Mouse (Mus musculus) limb, embryonic 15.5 days (tissue): ENCODE data around the gene Pbx1. TPM values are rescaled to one million over a fixed set of nuclear protein-coding genes. Genes with fewer than 3 reads are reported as not detected.

Source experiments
- ATAC-seq: fragments of 200-750 bp; cut with Nextera tagmentation; 2 replicates; pipeline ENCODE4 v1.8.0; 2017; ENCODE audit warnings: low read depth, moderate TSS enrichment; ENCODE audit not compliant: insufficient number of reproducible peaks, low FRiP score, low TSS enrichment
- H3K27ac ChIP-seq: fragments of 300-500 bp; sonication (generic); 2 replicates; pipeline ENCODE4 v1.5.1; 2015; ENCODE audit warnings: moderate library complexity, mild to moderate bottlenecking, inconsistent platforms
- H3K27me3 ChIP-seq: fragments of 300-500 bp; sonication (generic); 2 replicates; pipeline ENCODE4 v1.6.1; 2015; ENCODE audit warnings: inconsistent platforms
- H3K36me3 ChIP-seq: fragments of 300-500 bp; sonication (generic); 2 replicates; pipeline ENCODE4 v1.6.1; 2015; ENCODE audit warnings: inconsistent platforms
- H3K4me1 ChIP-seq: fragments of 300-500 bp; sonication (generic); 2 replicates; pipeline ENCODE4 v1.6.1; 2015; ENCODE audit warnings: inconsistent platforms
- H3K4me2 ChIP-seq: fragments of 300-500 bp; sonication (generic); 2 replicates; pipeline ENCODE4 v1.6.1; 2015; ENCODE audit warnings: mild to moderate bottlenecking, inconsistent platforms
- H3K4me3 ChIP-seq: fragments of 300-500 bp; sonication (generic); 2 replicates; pipeline ENCODE4 v1.5.1; 2015; ENCODE audit warnings: mild to moderate bottlenecking, inconsistent platforms
- H3K9ac ChIP-seq: fragments of 300-500 bp; sonication (generic); 2 replicates; pipeline ENCODE4 v1.6.1; 2015; ENCODE audit warnings: inconsistent platforms
- H3K9me3 ChIP-seq: fragments of 300-500 bp; sonication (generic); 2 replicates; pipeline ENCODE4 v1.6.1; 2016; ENCODE audit warnings: inconsistent platforms
- WGBS: fragments of 180-500 bp; shearing (Covaris S2); methylation state at CpG from one replicate; pipeline ENCODE4 v1.1.7; 2015; 5-methylcytosine and 5-hydroxymethylcytosine counted together
- polyA plus RNA-seq: library from polyadenylated mRNA; unstranded; fragments of >200 nt; fragmentation: Nextera tagmentation; extraction: Ambion mirVana; gene quantifications from 2 replicates; pipeline ENCODE4 v1.2.1, GENCODE M21; 2015

Pbx1 gene
- polyA plus RNA-seq, 1 experiment from 2014 or later, result 25.5 TPM

DNA sequence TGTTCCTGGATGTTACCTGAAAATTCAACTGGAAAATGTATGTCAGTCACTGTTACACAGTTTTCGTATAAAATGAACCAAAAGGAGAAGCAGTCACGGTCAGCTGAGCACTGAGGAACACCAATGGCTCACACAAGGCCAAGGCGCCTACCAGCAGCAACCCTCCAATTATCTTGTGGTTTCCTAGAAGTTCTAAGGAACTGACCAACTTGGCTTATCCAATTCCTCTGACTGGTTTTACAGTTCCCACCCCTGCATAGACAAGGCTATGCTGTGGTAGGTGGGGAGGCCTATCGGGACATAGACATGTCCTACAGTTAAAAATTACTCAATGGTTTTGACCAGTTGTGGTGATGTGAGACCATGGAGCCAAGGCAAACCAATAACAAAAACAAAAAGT is 160.9 kb downstream of the Pbx1 start:
- no peak overlapping the region for H3K4me3 ChIP-seq
- no peak overlapping the region for H3K27ac ChIP-seq
- no peak overlapping the region for H3K9ac ChIP-seq
- peaks cover 17% of the 10 kb centered on the region for H3K4me1 ChIP-seq
- H3K27me3 ChIP-seq, result no peaks in the 10 kb centered on the region
- no peaks in the 10 kb centered on the region for H3K9me3 ChIP-seq
- no peak overlapping the region for H3K4me2 ChIP-seq
- H3K36me3 ChIP-seq, result no peaks in the 10 kb centered on the region
- no peak for ATAC-seq
- WGBS, result 78% methylated on average over 4 of the region's 4 CpGs

DNA sequence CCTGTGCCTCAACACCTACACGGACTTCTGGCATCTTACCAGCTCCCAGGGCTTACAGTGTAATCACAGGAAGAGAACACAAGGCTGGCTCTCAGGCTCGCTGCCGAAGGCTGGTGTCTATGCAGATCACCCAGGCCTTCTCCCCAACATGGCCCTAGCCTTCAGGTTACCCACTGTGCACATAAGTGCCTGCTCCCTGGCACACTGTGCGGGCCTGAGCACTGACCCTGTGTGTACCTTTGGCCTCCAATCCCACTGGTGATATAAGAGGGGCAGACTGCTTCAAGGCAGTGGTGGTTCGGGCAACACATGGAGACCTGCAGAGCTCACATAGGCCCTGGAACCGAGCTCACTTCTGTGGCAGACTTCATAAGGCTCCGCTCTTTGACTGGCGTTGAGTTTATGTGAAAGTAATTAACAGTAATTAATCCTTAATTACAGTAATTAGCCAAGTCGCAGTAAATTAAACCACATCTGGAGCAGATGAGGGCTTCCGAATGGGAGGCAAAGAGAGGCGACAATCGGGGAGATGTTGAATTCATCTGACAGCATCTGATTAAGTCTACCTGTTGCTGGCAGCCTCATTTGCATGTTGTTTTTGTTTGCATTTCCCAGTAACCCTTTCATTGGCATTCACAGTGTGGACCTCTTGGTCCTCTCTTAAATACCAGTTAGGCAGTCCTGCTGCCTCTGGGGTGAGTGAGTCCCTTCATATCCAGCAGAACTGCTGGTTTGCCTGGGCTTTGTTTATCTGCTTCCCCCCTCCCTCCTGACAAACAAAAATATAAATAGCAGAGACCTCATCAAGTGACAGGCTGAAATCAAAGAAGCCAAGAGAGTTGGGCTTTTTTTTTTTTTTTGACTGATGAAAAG is 163.1 kb downstream of the Pbx1 start:
- no peaks in the 10 kb centered on the region for H3K9me3 ChIP-seq
- H3K9ac ChIP-seq, result no peak overlapping the region
- WGBS, result 56% methylated on average over 12 of the region's 12 CpGs
- H3K27ac ChIP-seq, result peak overlapping the region; percentile 61; the same call in 1 of the 2 replicates
- no peaks in the 10 kb centered on the region for H3K36me3 ChIP-seq
- no peak for ATAC-seq
- H3K4me3 ChIP-seq, result no peak overlapping the region
- H3K4me1 ChIP-seq, result no peaks in the 10 kb centered on the region; the same call in 1 of the 2 replicates
- no peaks in the 10 kb centered on the region for H3K27me3 ChIP-seq
- H3K4me2 ChIP-seq, result no peak overlapping the region

DNA sequence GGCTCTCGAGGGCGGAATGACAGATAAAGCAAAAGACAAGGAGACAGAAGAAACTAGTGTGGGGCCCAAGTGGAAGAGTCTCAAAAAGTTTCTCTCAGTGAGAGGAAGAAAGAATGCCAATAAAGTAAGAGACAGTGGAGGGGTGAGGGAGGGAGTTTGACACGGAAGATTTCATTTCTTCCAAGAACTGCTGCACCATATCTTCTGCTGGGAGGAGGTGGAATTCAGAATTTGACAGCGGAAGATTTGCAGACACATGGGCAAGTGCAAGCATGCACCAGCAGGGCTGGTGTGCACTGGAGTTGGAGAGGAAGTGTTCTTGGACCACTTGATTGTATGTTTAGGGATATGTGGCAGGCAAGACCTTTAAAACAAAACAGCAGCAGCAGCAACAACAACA is 163.8 kb downstream of the Pbx1 start:
- Histone ChIP-seq H3K9me3 (no peaks in the 10 kb centered on the region), H3K27ac (no peak overlapping the region), H3K27me3 (no peaks in the 10 kb centered on the region), H3K4me3 (no peak overlapping the region), H3K9ac (no peak overlapping the region), H3K4me2 (no peak overlapping the region), H3K36me3 (no peaks in the 10 kb centered on the region), H3K4me1 (no peaks in the 10 kb centered on the region; the same call in 1 of the 2 replicates)
- 79% methylated on average over 4 of the region's 4 CpGs for WGBS
- no peak for ATAC-seq

DNA sequence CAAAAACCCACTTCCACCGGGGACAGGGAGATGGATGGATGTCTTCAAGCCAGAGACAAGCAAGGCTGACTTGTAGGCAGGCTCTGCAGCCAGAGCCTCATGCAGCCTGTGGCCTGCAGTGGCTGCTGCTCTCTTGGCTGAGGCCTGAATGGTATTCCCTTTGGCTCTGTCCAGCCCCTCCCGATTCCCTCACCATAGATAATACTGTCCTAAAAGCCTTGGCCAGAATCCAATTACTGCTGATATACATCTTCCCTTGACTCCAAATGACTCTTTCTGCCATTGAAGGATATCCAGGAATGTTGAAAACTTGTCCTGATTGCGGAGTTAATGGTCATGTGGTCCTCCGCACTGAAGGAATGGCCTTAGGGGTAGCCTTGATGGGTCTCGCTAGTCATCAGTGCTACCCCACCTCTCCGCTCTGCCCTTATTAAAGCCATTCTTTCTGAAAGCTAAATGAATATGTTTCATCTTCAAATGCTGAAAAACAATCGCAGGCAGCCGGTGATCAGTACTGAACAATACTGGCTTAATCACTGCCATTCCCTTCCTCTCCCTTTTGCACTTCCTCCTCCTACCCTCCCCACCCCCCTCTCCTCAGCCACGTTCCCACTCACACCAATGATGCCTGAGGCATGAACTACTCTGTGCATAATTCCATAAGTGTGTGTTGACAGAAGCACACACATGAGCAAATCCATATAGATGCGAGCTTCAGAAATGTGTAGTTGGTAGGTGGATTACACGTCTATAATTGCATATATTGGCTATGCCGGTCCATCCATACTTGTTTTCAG is 166.3 kb downstream of the Pbx1 start:
- H3K4me3 ChIP-seq, result no peak overlapping the region
- no peak overlapping the region for H3K27ac ChIP-seq
- no peaks in the 10 kb centered on the region for H3K9me3 ChIP-seq
- H3K4me2 ChIP-seq, result no peak overlapping the region
- H3K4me1 ChIP-seq, result no peaks in the 10 kb centered on the region; the same call in 1 of the 2 replicates
- H3K27me3 ChIP-seq, result no peaks in the 10 kb centered on the region
- no peaks in the 10 kb centered on the region for H3K36me3 ChIP-seq
- H3K9ac ChIP-seq, result no peak overlapping the region
- no peak for ATAC-seq
- WGBS, result 77% methylated on average over 12 of the region's 12 CpGs

DNA sequence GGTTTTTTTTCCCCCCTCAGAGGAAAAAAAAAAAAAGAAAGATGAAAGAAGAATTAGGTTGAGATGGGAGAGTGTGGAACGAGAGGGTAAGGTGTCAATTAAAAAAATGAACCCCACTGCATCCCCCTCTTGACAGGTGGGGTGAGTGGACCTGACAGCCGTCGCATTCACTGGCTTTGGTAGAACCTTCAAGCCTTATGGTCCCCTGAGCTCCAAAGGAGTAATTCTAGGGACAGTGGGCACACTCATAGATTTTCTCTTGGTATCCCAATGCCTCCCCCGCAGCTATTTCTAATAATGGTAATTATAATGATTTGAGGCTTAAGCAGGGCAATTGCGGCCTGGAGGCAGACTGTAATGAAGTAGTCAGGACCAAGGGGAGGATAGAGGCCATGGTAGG is 167.0 kb downstream of the Pbx1 start:
- no peak for ATAC-seq
- H3K9me3 ChIP-seq, result no peaks in the 10 kb centered on the region
- H3K4me3 ChIP-seq, result no peak overlapping the region
- no peaks in the 10 kb centered on the region; the same call in 1 of the 2 replicates for H3K4me1 ChIP-seq
- H3K36me3 ChIP-seq, result no peaks in the 10 kb centered on the region
- H3K27ac ChIP-seq, result no peak overlapping the region
- H3K9ac ChIP-seq, result no peak overlapping the region
- 82% methylated on average over 5 of the region's 5 CpGs for WGBS
- no peak overlapping the region for H3K4me2 ChIP-seq
- no peaks in the 10 kb centered on the region for H3K27me3 ChIP-seq

DNA sequence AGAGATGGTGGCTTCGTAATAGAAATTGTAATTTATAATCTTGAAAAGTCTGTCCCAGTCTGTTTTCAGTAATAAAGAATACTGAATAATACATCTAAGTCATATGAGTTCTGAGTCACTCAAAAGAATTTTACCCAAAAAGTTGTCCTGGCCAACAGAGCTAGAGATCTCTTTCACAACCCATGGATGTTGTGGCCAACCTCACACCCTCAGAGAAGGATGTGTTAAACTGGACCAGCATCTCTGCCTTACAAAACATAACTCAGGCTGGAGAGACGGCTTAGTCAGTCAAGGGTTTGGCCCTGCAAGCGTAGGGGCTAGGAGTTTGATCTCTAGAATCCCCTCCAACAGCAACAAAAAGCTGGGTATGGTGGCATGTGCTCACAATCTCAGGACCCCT is 171.7 kb downstream of the Pbx1 start:
- Histone ChIP-seq H3K27ac (no peak overlapping the region), H3K36me3 (no peaks in the 10 kb centered on the region), H3K9ac (no peak overlapping the region), H3K4me2 (no peak overlapping the region), H3K9me3 (no peaks in the 10 kb centered on the region), H3K4me1 (no peaks in the 10 kb centered on the region; the same call in 1 of the 2 replicates), H3K4me3 (no peak overlapping the region), H3K27me3 (no peaks in the 10 kb centered on the region)
- 78% methylated on average over 3 of the region's 3 CpGs for WGBS
- no peak for ATAC-seq

DNA sequence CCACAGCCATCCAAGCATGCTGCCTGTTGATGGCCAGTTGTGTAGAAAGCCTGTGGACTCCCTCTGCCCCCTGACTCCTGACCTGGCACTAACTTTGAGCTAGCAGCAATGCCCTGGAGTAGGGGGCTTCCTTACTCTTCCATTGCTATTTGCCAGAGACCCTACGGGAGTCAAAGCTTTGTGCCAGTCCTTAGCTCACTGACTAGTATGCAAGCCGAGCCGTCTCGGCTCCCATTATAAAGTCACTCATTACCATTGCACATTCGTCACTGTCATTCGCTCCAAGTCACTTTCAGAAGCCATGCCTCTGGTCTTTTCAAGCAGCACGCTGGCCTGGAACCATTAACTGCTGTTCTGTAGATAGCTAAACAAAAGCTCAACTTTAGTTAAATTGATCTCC is 173.2 kb downstream of the Pbx1 start:
- Histone ChIP-seq H3K27me3 (no peaks in the 10 kb centered on the region), H3K4me1 (no peaks in the 10 kb centered on the region), H3K36me3 (no peaks in the 10 kb centered on the region), H3K9ac (no peak overlapping the region), H3K4me2 (no peak overlapping the region), H3K27ac (no peak overlapping the region), H3K4me3 (no peak overlapping the region), H3K9me3 (no peaks in the 10 kb centered on the region)
- ATAC-seq, result no peak
- 63% methylated on average over 7 of the region's 7 CpGs for WGBS

DNA sequence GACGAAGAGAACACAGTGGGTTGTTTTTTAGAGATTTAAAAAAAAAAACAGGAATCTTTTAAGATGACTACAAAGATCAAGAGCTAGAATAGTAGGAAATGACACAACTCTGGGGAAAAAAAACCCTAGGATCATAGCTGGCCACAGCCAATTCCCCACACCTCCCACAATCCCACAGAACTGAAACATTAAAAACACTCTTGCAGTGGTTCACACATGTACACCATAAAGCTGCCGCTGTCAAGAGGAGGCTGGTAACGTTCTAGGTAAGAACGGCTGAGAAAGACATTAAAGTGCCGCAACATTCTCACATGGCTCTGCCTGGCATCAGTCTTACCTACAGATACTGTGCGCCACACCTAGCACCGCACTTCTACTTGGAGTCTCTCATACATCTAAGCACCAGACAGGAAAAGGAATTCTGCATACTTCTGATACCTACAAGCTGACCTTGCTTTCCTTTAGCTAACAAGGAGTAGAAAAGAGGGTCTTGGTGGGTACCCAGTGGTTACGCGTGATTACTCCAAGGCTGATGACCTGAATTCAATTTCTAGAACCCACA is 176.6 kb downstream of the Pbx1 start:
- Histone ChIP-seq H3K4me2 (no peak overlapping the region), H3K9me3 (no peaks in the 10 kb centered on the region), H3K27ac (no peak overlapping the region), H3K4me3 (no peak overlapping the region), H3K9ac (no peak overlapping the region), H3K36me3 (no peaks in the 10 kb centered on the region), H3K4me1 (no peaks in the 10 kb centered on the region), H3K27me3 (no peaks in the 10 kb centered on the region)
- WGBS, result 88% methylated on average over 9 of the region's 9 CpGs
- ATAC-seq, result no peak

DNA sequence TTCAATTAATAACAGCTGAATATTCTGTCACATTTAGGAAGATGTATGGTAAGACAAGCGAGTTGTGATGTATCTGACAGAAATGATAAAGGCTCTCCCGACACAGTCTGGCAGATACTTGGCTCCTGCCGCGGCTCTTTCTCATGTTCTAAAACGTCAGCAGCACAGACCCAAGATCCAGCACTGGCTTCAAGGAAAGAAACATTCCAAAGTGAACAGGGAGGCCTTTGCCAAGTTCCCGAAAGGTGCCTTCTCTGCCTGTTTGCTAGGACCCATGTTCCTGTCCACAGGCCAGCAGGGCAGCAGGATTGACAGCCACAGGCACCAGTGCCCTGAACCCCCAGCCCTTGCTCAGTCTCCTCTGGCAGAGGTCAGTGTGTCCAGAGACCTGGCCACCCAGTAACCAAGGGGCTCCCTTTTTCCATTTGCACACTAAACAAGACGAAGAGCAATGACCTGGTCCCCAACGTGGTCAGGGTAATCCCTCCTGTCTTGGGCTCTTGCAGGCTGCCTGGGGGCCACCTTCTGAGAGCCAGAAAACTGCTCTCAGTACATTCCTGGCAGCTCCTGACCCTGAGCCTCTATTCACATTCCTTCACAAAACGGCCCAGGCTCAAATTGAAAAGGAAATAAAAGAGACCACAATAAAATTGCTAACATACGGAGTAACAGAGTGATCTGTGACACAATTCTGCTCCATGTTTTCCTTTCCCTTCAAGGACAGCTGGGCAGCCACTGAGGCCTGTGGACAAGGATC is 184.9 kb downstream of the Pbx1 start:
- Histone ChIP-seq H3K4me3 (no peak overlapping the region), H3K4me2 (no peak overlapping the region; the same call in 1 of the 2 replicates), H3K27ac (peak overlapping the region; percentile 66), H3K9me3 (no peaks in the 10 kb centered on the region), H3K9ac (no peak overlapping the region), H3K36me3 (no peaks in the 10 kb centered on the region), H3K27me3 (no peaks in the 10 kb centered on the region), H3K4me1 (peaks cover 36% of the 10 kb centered on the region)
- 0 out of 2 replicates have a peak, but pooled peaks have one; percentile 65 for ATAC-seq
- 22% methylated on average over 10 of the region's 10 CpGs for WGBS

DNA sequence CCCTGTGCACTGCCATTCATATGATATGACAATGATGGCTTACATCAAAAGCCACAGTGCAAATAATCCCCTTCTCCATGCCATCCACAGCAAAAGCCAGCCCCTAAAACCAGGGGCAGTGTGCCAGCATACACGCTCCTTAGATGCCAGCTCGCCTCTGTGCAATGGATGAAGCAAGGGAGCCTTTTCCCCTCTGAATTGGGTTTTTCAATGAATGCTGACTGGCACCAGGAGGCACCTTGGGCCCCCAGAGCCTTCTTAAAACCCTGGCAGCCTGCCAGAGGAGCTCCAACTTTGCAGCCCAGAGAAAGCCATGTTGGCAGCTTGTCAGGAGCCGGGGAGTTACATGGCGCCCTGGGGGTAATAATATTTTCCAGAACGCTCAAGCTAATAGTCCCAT is 186.5 kb downstream of the Pbx1 start:
- Histone ChIP-seq H3K27me3 (no peaks in the 10 kb centered on the region), H3K9ac (no peak overlapping the region), H3K27ac (no peak overlapping the region), H3K4me2 (no peak overlapping the region; the same call in 1 of the 2 replicates), H3K4me1 (peaks cover 49% of the 10 kb centered on the region), H3K9me3 (no peaks in the 10 kb centered on the region), H3K4me3 (no peak overlapping the region), H3K36me3 (no peaks in the 10 kb centered on the region)
- WGBS, result 27% methylated on average over 5 of the region's 5 CpGs
- ATAC-seq, result no peak

DNA sequence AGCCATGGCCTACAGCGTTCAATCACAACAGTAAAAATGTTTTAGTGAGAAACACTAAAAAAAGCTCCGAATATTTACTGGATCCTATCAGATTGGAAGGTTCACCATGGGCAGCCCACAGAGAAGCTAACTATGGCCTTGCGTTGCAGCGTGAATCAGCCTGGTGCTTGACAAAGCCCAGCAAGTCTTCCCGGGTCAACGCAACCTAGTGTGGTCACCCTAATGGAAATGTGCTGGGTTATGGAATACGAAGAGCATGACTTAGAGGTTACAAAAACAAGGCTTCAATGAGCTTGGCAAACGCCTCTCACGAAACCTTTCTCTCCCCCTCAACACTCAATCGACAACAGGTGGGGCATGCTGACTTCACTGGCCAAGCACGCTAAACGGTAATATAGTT is 188.3 kb downstream of the Pbx1 start:
- ATAC-seq, result no peak
- H3K27me3 ChIP-seq, result no peaks in the 10 kb centered on the region
- peaks cover 51% of the 10 kb centered on the region for H3K4me1 ChIP-seq
- no peaks in the 10 kb centered on the region for H3K36me3 ChIP-seq
- no peaks in the 10 kb centered on the region for H3K9me3 ChIP-seq
- H3K4me2 ChIP-seq, result no peak overlapping the region
- 73% methylated on average over 12 of the region's 12 CpGs for WGBS
- H3K4me3 ChIP-seq, result no peak overlapping the region
- no peak overlapping the region for H3K9ac ChIP-seq
- H3K27ac ChIP-seq, result no peak overlapping the region
